Mouse (Mus musculus) cerebellum, adult 8-10 months (tissue): Measurements from ENCODE around the gene Stil.
A peak's percentile ranks its signal among the peaks of the same experiment; 100 is the strongest.
"Not testable (repeated sequence)": the region's sequence is repeated elsewhere in the genome, so short reads cannot be mapped to it uniquely, and the experiment has no call there.

Source experiments
- DNase-seq: peaks from one replicate; pipeline ENCODE4 v3.0.0; 2022

Gene Stil

GRCm38 (mm10) chr4:114999773-115000428, at the start of gene Stil:
Gene Stil, plus strand, starts transcription at chr4:115000159.
- peak; percentile 94 for DNase-seq

- no peak for DNase-seq
Measured at GRCm38 (mm10) chr4:114953172-114953571, 46.8 kb upstream of the Stil start.

- DNase-seq: peak; percentile 9
Measured at GRCm38 (mm10) chr4:114957403-114957802, 42.6 kb upstream of the Stil start.

GRCm38 (mm10) chr4:114958231-114958630, 41.7 kb upstream of the Stil start:
- DNase-seq: no peak

- DNase-seq: no peak
Measured at GRCm38 (mm10) chr4:114958786-114959185, 41.2 kb upstream of the Stil start.

GRCm38 (mm10) chr4:114959533-114959932, 40.4 kb upstream of the Stil start:
- no peak for DNase-seq

GRCm38 (mm10) chr4:114960881-114961280, 39.1 kb upstream of the Stil start:
- DNase-seq: not testable (repeated sequence)

GRCm38 (mm10) chr4:114970736-114971135, 29.2 kb upstream of the Stil start:
- no peak for DNase-seq

GRCm38 (mm10) chr4:114973229-114973740, 26.7 kb upstream of the Stil start:
- no peak for DNase-seq

- DNase-seq: no peak
Measured at GRCm38 (mm10) chr4:114982619-114983018, 17.3 kb upstream of the Stil start.

GRCm38 (mm10) chr4:114983020-114983419, 16.9 kb upstream of the Stil start:
- DNase-seq: no peak

GRCm38 (mm10) chr4:114986211-114986590, 13.8 kb upstream of the Stil start:
- no peak for DNase-seq

GRCm38 (mm10) chr4:114986591-114987432, 13.1 kb upstream of the Stil start, which contains the start of gene Cmpk1:
Gene Cmpk1, minus strand, starts transcription at chr4:114987241.
- peak; percentile 79 for DNase-seq

- DNase-seq: no peak
Measured at GRCm38 (mm10) chr4:114994218-114994617, 5.7 kb upstream of the Stil start.

- DNase-seq: peak; percentile 20
Measured at GRCm38 (mm10) chr4:114997051-114997450, 2.9 kb upstream of the Stil start.

GRCm38 (mm10) chr4:114999445-114999772, 550 bp upstream of the Stil start:
- no peak for DNase-seq

GRCm38 (mm10) chr4:115000429-115000795, 453 bp downstream of the Stil start:
- no peak for DNase-seq

- DNase-seq: no peak
Measured at GRCm38 (mm10) chr4:115014276-115014675, 14.3 kb downstream of the Stil start.

- no peak for DNase-seq
Measured at GRCm38 (mm10) chr4:115019997-115020396, 20.0 kb downstream of the Stil start.

GRCm38 (mm10) chr4:115035043-115035442, 35.1 kb downstream of the Stil start:
- no peak for DNase-seq

- no peak for DNase-seq
Measured at GRCm38 (mm10) chr4:115038242-115038641, 38.3 kb downstream of the Stil start.

GRCm38 (mm10) chr4:115045621-115046020, 45.7 kb downstream of the Stil start:
- no peak for DNase-seq

- DNase-seq: no peak
Measured at GRCm38 (mm10) chr4:115047750-115048149, 47.8 kb downstream of the Stil start.

GRCm38 (mm10) chr4:115048190-115048589, 48.2 kb downstream of the Stil start:
- DNase-seq: no peak
